Comparison of ENCODE assay signal across 10 mouse cellular contexts in the genomic region with DNA sequence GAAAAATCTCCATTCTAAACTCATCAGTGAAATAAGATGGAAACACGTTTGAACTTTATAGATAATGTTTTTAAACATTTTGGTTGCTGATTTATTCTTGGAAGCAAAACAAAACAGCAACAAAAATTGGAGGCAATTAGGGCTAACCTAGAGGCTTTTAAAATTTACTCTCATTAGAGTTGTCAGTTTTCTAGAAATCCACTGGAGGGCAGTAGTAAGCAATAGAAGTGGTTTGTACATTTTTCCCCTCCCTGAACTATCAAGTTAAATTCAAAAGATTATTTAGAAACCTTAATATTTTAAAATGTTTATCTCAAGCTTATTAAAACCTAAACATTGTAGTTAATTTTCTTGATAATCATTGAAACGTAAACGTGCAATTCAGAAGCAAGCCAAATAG. TPM values are rescaled to one million over a fixed set of nuclear protein-coding genes. Genes with fewer than 3 reads are reported as not detected.
A peak's percentile ranks its signal among the peaks of the same experiment; 100 is the strongest.
DNase-seq lines count a peak whose midpoint lies in the region; ATAC-seq lines count a peak whose summit lies in the region.
"Had no signal": no experiment of that assay in that cellular context is flagged by ENCODE, and none has a peak within 500 bp of the region (broad histone marks: within the 10 kb centered on the region; RNA-seq: fewer than 3 reads in every experiment).

No protein-coding gene starts in this region.

- H3K36me3 ChIP-seq in hindbrain, embryonic 14.5 days (replicated peaks; ENCODE audit: control insufficient read depth, insufficient read depth): peaks cover 21% of the 10 kb centered on the region
- H3K36me3 ChIP-seq in hindbrain, embryonic 11.5 days (ENCODE audit: control insufficient read depth, insufficient read depth, low read length): no peaks in the 10 kb centered on the region
- peaks cover 18% of the 10 kb centered on the region for H3K36me3 ChIP-seq in midbrain, embryonic 14.5 days (ENCODE audit: control insufficient read depth, insufficient read depth, low read length)
- peaks cover 38% of the 10 kb centered on the region for H3K36me3 ChIP-seq in midbrain, embryonic 10.5 days
- peaks cover 12% of the 10 kb centered on the region for H3K36me3 ChIP-seq in splenic B cell, adult 2 months (ENCODE audit: control insufficient read depth, insufficient read depth, low read length, poor library complexity, severe bottlenecking)

- ATAC-seq in hindbrain, embryonic 14.5 days (ENCODE audit: low FRiP score): no peak
- no peak for ATAC-seq in hindbrain, embryonic 11.5 days (ENCODE audit: low FRiP score)
- ATAC-seq in midbrain, embryonic 14.5 days (ENCODE audit: low FRiP score, low TSS enrichment): no peak

- no peak overlapping the region for H3K27ac ChIP-seq in hindbrain, embryonic 14.5 days
- H3K27ac ChIP-seq in hindbrain, embryonic 11.5 days (ENCODE audit: low read depth, low read length): no peak overlapping the region
- H3K27ac ChIP-seq in midbrain, embryonic 14.5 days (replicated peaks; ENCODE audit: low read depth, low read length): no peak overlapping the region
- H3K27ac ChIP-seq in midbrain, embryonic 10.5 days (replicated peaks): no peak overlapping the region
- H3K27ac ChIP-seq: liver, embryonic 15.5 days had no signal

- no peaks in the 10 kb centered on the region for H3K27me3 ChIP-seq in hindbrain, embryonic 14.5 days (ENCODE audit: control insufficient read depth, insufficient read depth, low read length)
- no peaks in the 10 kb centered on the region for H3K27me3 ChIP-seq in hindbrain, embryonic 11.5 days (ENCODE audit: control insufficient read depth, insufficient read depth, low read length)
- H3K27me3 ChIP-seq in midbrain, embryonic 14.5 days (ENCODE audit: control insufficient read depth, insufficient read depth, low read length): no peaks in the 10 kb centered on the region
- H3K27me3 ChIP-seq in midbrain, embryonic 10.5 days (ENCODE audit: low read depth, poor library complexity, severe bottlenecking): no peaks in the 10 kb centered on the region
- no peaks in the 10 kb centered on the region for H3K27me3 ChIP-seq in splenic B cell, adult 2 months (ENCODE audit: control insufficient read depth, insufficient read depth, low read length, poor library complexity, severe bottlenecking)
- H3K27me3 ChIP-seq: liver, embryonic 15.5 days had no signal

- no peaks in the 10 kb centered on the region for H3K4me1 ChIP-seq in hindbrain, embryonic 14.5 days (replicated peaks; ENCODE audit: control insufficient read depth, insufficient read depth, low read length)
- H3K4me1 ChIP-seq in hindbrain, embryonic 11.5 days (replicated peaks; ENCODE audit: control insufficient read depth, insufficient read depth, low read length): no peaks in the 10 kb centered on the region
- no peaks in the 10 kb centered on the region for H3K4me1 ChIP-seq in midbrain, embryonic 14.5 days (ENCODE audit: control insufficient read depth, insufficient read depth, low read length)
- no peaks in the 10 kb centered on the region for H3K4me1 ChIP-seq in midbrain, embryonic 10.5 days
- H3K4me1 ChIP-seq: liver, embryonic 15.5 days had no signal

- peak; percentile 66 for DNase-seq in hindbrain, embryonic 14.5 days (ENCODE audit: low spot score)
- no peak for DNase-seq in hindbrain, embryonic 11.5 days (ENCODE audit: low spot score)
- peak; percentile 62 for DNase-seq in midbrain, embryonic 14.5 days
- no peak for DNase-seq in midbrain, embryonic 10.5 days (ENCODE audit: low spot score)
- DNase-seq in Muller cell, postnatal 12 days (ENCODE audit: inconsistent ontology term): peak; percentile 14
- DNase-seq in splenic B cell, adult 2 months (ENCODE audit: low read depth, low spot score): peak; percentile 26
- DNase-seq in spleen, adult 18-20 months: no peak
- DNase-seq: kidney, adult 2 months had no signal

- H3K4me3 ChIP-seq in hindbrain, embryonic 14.5 days (replicated peaks; ENCODE audit: low read length): no peak overlapping the region
- no peak overlapping the region for H3K4me3 ChIP-seq in hindbrain, embryonic 11.5 days (ENCODE audit: low read depth, low read length)
- no peak overlapping the region for H3K4me3 ChIP-seq in midbrain, embryonic 14.5 days (replicated peaks; ENCODE audit: low read depth, low read length)
- H3K4me3 ChIP-seq in midbrain, embryonic 10.5 days: no peak overlapping the region
- H3K4me3 ChIP-seq: liver, embryonic 15.5 days had no signal

- peaks cover 6% of the 10 kb centered on the region; the same call in 1 of the 2 replicates for H3K9me3 ChIP-seq in hindbrain, embryonic 14.5 days (ENCODE audit: control insufficient read depth, low read length)
- H3K9me3 ChIP-seq in hindbrain, embryonic 11.5 days (ENCODE audit: control insufficient read depth, low read length): no peaks in the 10 kb centered on the region
- 0 out of 2 replicates have a peak, but pooled peaks cover 3% of the 10 kb centered on the region for H3K9me3 ChIP-seq in midbrain, embryonic 14.5 days (ENCODE audit: control insufficient read depth, low read length)
- H3K9me3 ChIP-seq in midbrain, embryonic 10.5 days (replicated peaks): peaks cover 20% of the 10 kb centered on the region; the same call in 1 of the 2 replicates
- H3K9me3 ChIP-seq: liver, embryonic 15.5 days had no signal

- H3K4me2 ChIP-seq in hindbrain, embryonic 14.5 days (replicated peaks): no peak overlapping the region
- H3K4me2 ChIP-seq in hindbrain, embryonic 11.5 days (replicated peaks; ENCODE audit: low read depth, low read length): no peak overlapping the region
- H3K4me2 ChIP-seq in midbrain, embryonic 14.5 days (ENCODE audit: low read length): no peak overlapping the region
- H3K4me2 ChIP-seq: heart, embryonic 11.5 days; liver, embryonic 15.5 days had no signal

- WGBS in hindbrain, embryonic 14.5 days: 63% methylated on average over 3 of the region's 3 CpGs
- 65% methylated on average over 3 of the region's 3 CpGs for WGBS in hindbrain, embryonic 11.5 days
- 63% methylated on average over 3 of the region's 3 CpGs for WGBS in midbrain, embryonic 14.5 days
- 69% methylated on average over 3 of the region's 3 CpGs for WGBS in midbrain, embryonic 10.5 days

- no peak overlapping the region for H3K9ac ChIP-seq in hindbrain, embryonic 14.5 days
- no peak overlapping the region for H3K9ac ChIP-seq in hindbrain, embryonic 11.5 days (ENCODE audit: low read depth, low read length)
- no peak overlapping the region for H3K9ac ChIP-seq in midbrain, embryonic 14.5 days (replicated peaks; ENCODE audit: low read length)
- H3K9ac ChIP-seq: liver, embryonic 15.5 days had no signal

RNA-seq across cellular contexts. Expression of gene Lmbrd1, which starts 41.2 kb away (rescaled TPM):
- 53.0 and 56.7 TPM in 2 replicates for polyA plus RNA-seq in hindbrain, embryonic 14.5 days (2014; fragmentation: Nextera tagmentation; extraction: Ambion mirVana)
- 33.5 and 34.5 TPM in 2 replicates for polyA plus RNA-seq in hindbrain, embryonic 11.5 days (2014; fragmentation: Nextera tagmentation; extraction: Ambion mirVana)
- polyA plus RNA-seq in midbrain, embryonic 14.5 days (2014; fragmentation: Nextera tagmentation; extraction: Ambion mirVana): 37.6 and 45.6 TPM in 2 replicates
- 24.4 and 26.9 TPM in 2 replicates for polyA plus RNA-seq in midbrain, embryonic 10.5 days (2016; fragmentation: Nextera tagmentation; extraction: Ambion mirVana)

Comparison
In these comparisons a context has a peak if more than half of its experiments do, and no peak if none do; other contexts are left out.
1. DNase-seq: peak in hindbrain, embryonic 14.5 days (single experiment), midbrain, embryonic 14.5 days (single experiment), Muller cell, postnatal 12 days (single experiment) and splenic B cell, adult 2 months (single experiment); none in hindbrain, embryonic 11.5 days (single experiment), midbrain, embryonic 10.5 days (single experiment) and spleen, adult 18-20 months (0 of 2).